Mouse (Mus musculus): ENCODE measurements around the gene Khdc1c. TPM values are rescaled to one million over a fixed set of nuclear protein-coding genes. Genes with fewer than 3 reads are reported as not detected.
"Not testable (repeated sequence)": the region's sequence is repeated elsewhere in the genome, so short reads cannot be mapped to it uniquely, and the experiment has no call there.

Gene Khdc1c
- total and polyA plus RNA-seq, 3 experiments: 0.05 TPM; not detected in 2

DNA sequence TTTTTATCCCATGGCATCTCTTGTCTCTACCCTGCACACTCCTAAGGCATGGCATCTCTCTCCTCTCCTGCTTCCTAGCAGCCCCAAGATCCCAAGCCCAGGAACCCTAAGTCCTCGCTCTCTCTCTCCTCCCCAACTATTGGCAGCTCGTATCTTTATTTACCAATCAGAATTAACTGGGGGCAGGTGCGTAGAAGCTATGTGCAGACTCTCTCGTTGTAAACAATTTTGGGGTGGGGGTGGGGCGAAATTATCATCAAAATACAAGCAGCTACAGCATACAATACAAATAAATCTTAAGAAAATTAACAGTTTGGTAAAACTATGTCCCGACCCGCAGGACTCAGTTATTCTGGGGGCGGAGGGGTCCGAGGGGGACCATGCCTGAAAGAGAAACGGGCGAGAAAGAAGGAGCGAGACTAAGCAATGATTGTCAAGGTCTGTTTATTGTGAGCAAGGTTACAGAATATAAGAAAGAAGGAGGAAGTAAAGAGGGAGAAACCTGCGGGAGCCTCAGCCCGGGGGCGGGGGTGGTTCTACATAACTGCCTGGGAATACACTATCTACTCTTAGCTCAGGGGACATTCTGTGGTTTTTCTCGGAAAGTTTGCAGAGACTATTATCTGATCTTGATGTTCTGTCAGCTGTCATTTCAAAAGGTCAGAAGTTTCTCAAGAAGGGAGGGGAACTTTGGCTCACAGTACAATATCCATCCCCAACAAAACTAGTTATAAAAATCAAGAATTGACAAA lies 34.7 kb upstream of the Khdc1c start:
- Histone ChIP-seq H3K4me1 (ENCODE audit: insufficient read depth, low read depth, low read length) (peaks cover 72% of the 10 kb centered on the region), H3K4me3 (ENCODE audit: low read depth, low read length) (peak overlapping the region; percentile 39), H3K27me3 (ENCODE audit: insufficient read depth, low read length) (no peaks in the 10 kb centered on the region), H3K9me3 (replicated peaks) (peaks cover 16% of the 10 kb centered on the region), H3K36me3 (replicated peaks) (no peaks in the 10 kb centered on the region)
- ATAC-seq (ENCODE audit: extremely low read depth, insufficient number of reproducible peaks, low FRiP score, poor library complexity, severe bottlenecking): peak; percentile 87
- DNase-seq (ENCODE audit: low spot score): no peak
- 0 out of 2 replicates have a peak, but pooled peaks have one; percentile 26 for TF ChIP-seq TAL1 (conservative IDR thresholded peaks at IDR 0.05; ENCODE audit: low read depth, low read length)
- no peak for TF ChIP-seq CTCF (IDR thresholded peaks at IDR 0.05; ENCODE audit: low read depth, low read length)

DNA sequence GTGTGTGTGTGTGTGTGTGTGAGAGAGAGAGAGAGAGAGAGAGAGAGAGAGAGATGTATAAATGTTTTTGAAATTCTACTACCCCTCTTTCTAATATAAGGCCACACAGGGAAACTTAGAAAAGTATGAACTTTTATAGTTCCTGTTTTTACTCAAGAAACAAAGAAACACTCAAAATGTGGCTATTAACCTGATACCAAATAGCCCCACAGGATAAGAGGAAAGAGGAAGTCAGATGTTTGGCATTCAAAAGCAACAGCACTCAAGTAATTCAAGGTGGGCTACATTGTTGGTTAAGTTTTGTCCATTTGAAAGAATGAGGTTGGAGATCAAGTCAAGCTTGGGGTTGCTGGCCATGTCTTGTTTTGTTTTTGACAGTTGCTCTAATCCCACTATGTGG lies 32.3 kb upstream of the Khdc1c start:
- no peak for TF ChIP-seq GATA2 (IDR thresholded peaks at IDR 0.05; ENCODE audit: borderline replicate concordance, low read depth, low read length)
- no peak for TF ChIP-seq POLR2AphosphoS5 (IDR thresholded peaks at IDR 0.05; ENCODE audit: insufficient replicate concordance, low read depth, low read length)
- no peak for TF ChIP-seq CTCF (IDR thresholded peaks at IDR 0.05; ENCODE audit: low read depth, low read length)
- TF ChIP-seq GATA1 (IDR thresholded peaks at IDR 0.05; ENCODE audit: borderline replicate concordance, low read length): no peak
- no peak for TF ChIP-seq TAL1 (conservative IDR thresholded peaks at IDR 0.05; ENCODE audit: low read depth, low read length)
- H3K36me3 ChIP-seq (replicated peaks): no peaks in the 10 kb centered on the region
- no peaks in the 10 kb centered on the region for H3K27me3 ChIP-seq (ENCODE audit: insufficient read depth, low read length)
- ATAC-seq (ENCODE audit: extremely low read depth, insufficient number of reproducible peaks, low FRiP score, poor library complexity, severe bottlenecking): 0 out of 2 replicates have a peak, but pooled peaks have one; percentile 9
- peak; percentile 41 for DNase-seq (ENCODE audit: low spot score)
- H3K4me1 ChIP-seq (ENCODE audit: insufficient read depth, low read depth, low read length): peaks cover 50% of the 10 kb centered on the region
- no peak overlapping the region for H3K4me3 ChIP-seq (ENCODE audit: low read depth, low read length)
- H3K9me3 ChIP-seq (replicated peaks): peaks cover 16% of the 10 kb centered on the region

DNA sequence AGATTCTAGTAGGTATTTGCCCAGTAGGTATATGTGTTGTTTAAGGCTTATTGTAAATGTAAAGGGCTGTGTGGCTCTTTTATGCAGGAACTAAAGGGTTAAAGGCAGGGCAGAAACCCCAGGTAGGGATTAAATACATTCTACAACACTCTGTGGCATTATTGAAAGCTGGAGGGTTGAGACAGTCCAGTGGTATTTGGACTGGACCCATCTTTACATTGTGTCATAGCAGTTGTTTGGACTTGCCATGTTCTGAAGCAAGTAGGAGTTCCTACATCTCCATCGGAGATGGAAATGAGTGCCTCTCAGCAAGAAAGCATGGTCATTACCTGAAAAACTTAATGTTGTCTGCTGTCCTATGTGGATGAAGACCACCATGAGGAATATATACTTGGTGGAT lies 27.4 kb upstream of the Khdc1c start:
- Histone ChIP-seq H3K4me3 (ENCODE audit: low read depth, low read length) (no peak overlapping the region), H3K36me3 (replicated peaks) (no peaks in the 10 kb centered on the region), H3K4me1 (ENCODE audit: insufficient read depth, low read depth, low read length) (peaks cover 47% of the 10 kb centered on the region), H3K9me3 (replicated peaks) (peaks cover 9% of the 10 kb centered on the region; the same call in 1 of the 2 replicates), H3K27me3 (ENCODE audit: insufficient read depth, low read length) (no peaks in the 10 kb centered on the region)
- no peak for ATAC-seq (ENCODE audit: extremely low read depth, insufficient number of reproducible peaks, low FRiP score, poor library complexity, severe bottlenecking)
- TF ChIP-seq CTCF (IDR thresholded peaks at IDR 0.05; ENCODE audit: low read depth, low read length) (no peak), POLR2AphosphoS5 (IDR thresholded peaks at IDR 0.05; ENCODE audit: insufficient replicate concordance, low read depth, low read length) (no peak), GATA2 (IDR thresholded peaks at IDR 0.05; ENCODE audit: borderline replicate concordance, low read depth, low read length) (no peak), GATA1 (IDR thresholded peaks at IDR 0.05; ENCODE audit: borderline replicate concordance, low read length) (no peak), TAL1 (conservative IDR thresholded peaks at IDR 0.05; ENCODE audit: low read depth, low read length) (no peak)
- no peak for DNase-seq (ENCODE audit: low spot score)

DNA sequence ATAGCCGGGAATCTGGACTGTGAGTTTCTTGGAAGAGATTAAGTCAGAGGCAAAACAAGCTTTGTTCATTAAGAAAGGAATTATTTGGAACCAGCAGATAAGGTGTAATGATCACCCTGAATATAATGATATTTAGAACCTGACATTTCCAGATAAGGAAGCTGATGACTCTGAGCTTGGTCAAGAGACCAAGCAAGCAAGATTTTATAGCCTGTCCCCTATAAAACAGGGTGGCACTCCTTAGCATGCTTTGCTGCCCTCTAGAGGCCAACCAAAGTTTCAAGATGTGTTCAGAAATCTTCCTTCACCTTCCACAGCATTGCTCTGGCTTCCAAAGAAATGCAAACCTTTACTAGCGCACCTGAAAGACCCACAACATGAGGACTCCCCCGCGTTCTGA lies 23.9 kb upstream of the Khdc1c start:
- H3K9me3 ChIP-seq (replicated peaks): peaks cover 3% of the 10 kb centered on the region; the same call in 1 of the 2 replicates
- H3K36me3 ChIP-seq (replicated peaks): no peaks in the 10 kb centered on the region
- DNase-seq (ENCODE audit: low spot score): peak; percentile 61
- peaks cover 37% of the 10 kb centered on the region for H3K4me1 ChIP-seq (ENCODE audit: insufficient read depth, low read depth, low read length)
- ATAC-seq (ENCODE audit: extremely low read depth, insufficient number of reproducible peaks, low FRiP score, poor library complexity, severe bottlenecking): peak; percentile 76
- TF ChIP-seq TAL1 (conservative IDR thresholded peaks at IDR 0.05; ENCODE audit: low read depth, low read length) (peak; percentile 72), CTCF (IDR thresholded peaks at IDR 0.05; ENCODE audit: low read depth, low read length) (peak; percentile 78), POLR2AphosphoS5 (IDR thresholded peaks at IDR 0.05; ENCODE audit: insufficient replicate concordance, low read depth, low read length) (no peak)
- H3K27me3 ChIP-seq (ENCODE audit: insufficient read depth, low read length): no peaks in the 10 kb centered on the region
- H3K4me3 ChIP-seq (ENCODE audit: low read depth, low read length): no peak overlapping the region

DNA sequence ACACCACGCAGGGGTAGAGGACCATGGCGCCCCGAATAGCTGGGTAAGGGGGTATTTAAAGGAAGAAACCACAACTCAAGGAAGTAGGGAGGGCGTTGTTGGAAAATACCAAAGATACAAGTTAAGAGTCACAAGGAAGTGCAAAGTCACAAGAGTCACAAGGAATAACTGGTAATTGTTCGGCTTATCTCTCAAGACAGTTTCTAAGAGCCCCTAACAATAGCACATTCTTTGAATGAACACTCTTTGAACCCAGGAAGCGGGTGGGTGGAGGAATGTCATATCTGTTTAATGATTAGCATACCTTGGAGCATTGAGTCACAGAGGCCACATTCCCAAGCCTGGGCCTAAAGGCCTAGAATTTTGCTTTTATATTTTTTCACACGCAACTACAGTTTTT lies 23.4 kb upstream of the Khdc1c start:
- H3K4me1 ChIP-seq (ENCODE audit: insufficient read depth, low read depth, low read length): peaks cover 37% of the 10 kb centered on the region
- not testable (repeated sequence) for H3K36me3 ChIP-seq (replicated peaks); H3K9me3 ChIP-seq (replicated peaks); H3K27me3 ChIP-seq (ENCODE audit: insufficient read depth, low read length); ATAC-seq (ENCODE audit: extremely low read depth, insufficient number of reproducible peaks, low FRiP score, poor library complexity, severe bottlenecking); DNase-seq (ENCODE audit: low spot score); H3K4me3 ChIP-seq (ENCODE audit: low read depth, low read length)

DNA sequence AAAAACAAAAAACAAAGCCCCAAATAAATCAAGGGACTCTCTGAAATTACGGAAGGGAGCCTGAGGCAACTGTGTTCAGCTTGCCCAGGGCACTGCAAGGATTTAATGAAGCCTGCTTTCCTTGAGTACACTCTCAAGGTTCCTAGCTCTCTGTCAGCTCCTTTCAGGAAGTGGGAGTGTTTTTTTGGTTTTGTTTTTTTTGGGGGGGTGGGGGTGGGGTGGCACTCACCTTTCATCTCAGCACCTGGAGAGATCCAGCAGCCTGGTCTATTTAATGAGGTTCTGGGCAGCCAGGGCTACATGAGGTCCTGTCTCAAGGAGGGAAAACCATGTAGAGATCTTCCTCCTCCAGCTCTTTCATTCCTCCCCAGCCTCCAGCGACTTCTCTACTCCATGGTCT lies 18.8 kb upstream of the Khdc1c start, which contains the start of gene Khdc1a:
Gene Khdc1a (plus strand): TSS at position 301 of the 400 bp plus-strand sequence.
- no peaks in the 10 kb centered on the region for H3K27me3 ChIP-seq (ENCODE audit: insufficient read depth, low read length)
- DNase-seq (ENCODE audit: low spot score): no peak
- peaks cover 11% of the 10 kb centered on the region for H3K4me1 ChIP-seq (ENCODE audit: insufficient read depth, low read depth, low read length)
- H3K4me3 ChIP-seq (ENCODE audit: low read depth, low read length): no peak within 1 kb of the TSS
- H3K36me3 ChIP-seq (replicated peaks): no peaks in the 10 kb centered on the region
- peaks cover 3% of the 10 kb centered on the region; the same call in 1 of the 2 replicates for H3K9me3 ChIP-seq (replicated peaks)
- no peak for ATAC-seq (ENCODE audit: extremely low read depth, insufficient number of reproducible peaks, low FRiP score, poor library complexity, severe bottlenecking)
- TF ChIP-seq GATA2 (IDR thresholded peaks at IDR 0.05; ENCODE audit: borderline replicate concordance, low read depth, low read length) (no peak), GATA1 (IDR thresholded peaks at IDR 0.05; ENCODE audit: borderline replicate concordance, low read length) (no peak), TAL1 (conservative IDR thresholded peaks at IDR 0.05; ENCODE audit: low read depth, low read length) (no peak), POLR2AphosphoS5 (IDR thresholded peaks at IDR 0.05; ENCODE audit: insufficient replicate concordance, low read depth, low read length) (no peak), CTCF (IDR thresholded peaks at IDR 0.05; ENCODE audit: low read depth, low read length) (no peak)

Data from G1E (cell line).